Mouse (Mus musculus) bone marrow, adult 2 months (tissue): Measurements from ENCODE around the gene Xcr1.

Experiments
- CTCF ChIP-seq: fragments of 200-500 bp; IDR thresholded peaks from 2 replicates; pipeline ENCODE4 v1.5.1; 2011; ENCODE audit warnings: low read length, control low read depth; ENCODE audit not compliant: control insufficient read depth, insufficient read depth
- POLR2A ChIP-seq: fragments of 200-500 bp; IDR thresholded peaks from 2 replicates; pipeline ENCODE4 v1.6.1; 2011; ENCODE audit warnings: low read depth, mild to moderate bottlenecking, control low read depth, low read length, borderline replicate concordance; ENCODE audit not compliant: control insufficient read depth

DNA sequence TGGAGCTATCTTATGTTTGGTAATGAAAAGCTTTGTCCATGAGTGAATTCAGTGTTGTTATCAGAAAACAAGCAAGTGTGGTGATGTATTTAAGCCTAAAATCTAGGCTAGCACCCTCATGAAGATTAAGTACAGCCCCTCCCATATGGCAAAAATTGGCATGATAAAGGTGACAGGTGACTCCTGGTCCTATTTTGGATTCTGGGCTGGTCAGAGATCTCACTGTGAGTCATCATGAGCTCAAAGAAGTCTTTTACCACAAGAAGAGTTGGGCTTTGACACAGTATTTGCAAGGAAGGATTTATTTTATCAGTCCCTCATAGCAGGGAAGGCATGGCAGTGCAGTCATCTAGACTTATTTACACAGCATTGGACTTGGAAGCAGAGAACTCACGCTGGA, 45.8 kb downstream of the Xcr1 start:
- TF ChIP-seq CTCF = no peak
- TF ChIP-seq POLR2A = no peak
